ENCODE assay signal across 9 mouse cellular contexts in genomic region chr16:17024469-17025148, GRCm38 (mm10). TPM values are rescaled to one million over a fixed set of nuclear protein-coding genes. Genes with fewer than 3 reads are reported as not detected.
DNase-seq lines count a peak whose midpoint lies in the region; ATAC-seq and TF ChIP-seq lines count a peak whose summit lies in the region.
"Had no signal": no experiment of that assay in that cellular context is flagged by ENCODE, and none has a peak within 500 bp of the region (broad histone marks: within the 10 kb centered on the region; RNA-seq: fewer than 3 reads in every experiment).

No protein-coding gene starts in this region.

- peak; percentile 60; the same call in 1 of the 2 replicates for ATAC-seq in frontal cortex, adult (ENCODE audit: low TSS enrichment)
- ATAC-seq in monocyte, adult 5-6 weeks (replicated peaks; ENCODE audit: insufficient number of reproducible peaks, low FRiP score, low TSS enrichment, poor library complexity, severe bottlenecking), result no peak

- intact Hi-C loops in heart, postnatal 14 days (cut with DNase I), result no loop called here

- peaks cover 95% of the 10 kb centered on the region for H3K36me3 ChIP-seq in C2C12 (ENCODE audit: control insufficient read depth, insufficient read depth)

- no peak for TF ChIP-seq CTCF in C2C12 (IDR thresholded peaks at IDR 0.05; ENCODE audit: control insufficient read depth, insufficient read depth, insufficient read length)

- peaks cover 32% of the 10 kb centered on the region for H3K79me2 ChIP-seq in C2C12 (ENCODE audit: control insufficient read depth, insufficient read depth)

- peaks cover 10% of the 10 kb centered on the region for H3K79me3 ChIP-seq in C2C12 (ENCODE audit: low read depth)

- no peak overlapping the region for H3K4me3 ChIP-seq in C2C12 (ENCODE audit: insufficient read depth, poor library complexity, severe bottlenecking)

- no peak overlapping the region for H3ac ChIP-seq in C2C12 (ENCODE audit: control insufficient read depth, insufficient read length, low read depth)

- no peaks in the 10 kb centered on the region for H3K27me3 ChIP-seq in C2C12 (ENCODE audit: control insufficient read depth, insufficient read depth, insufficient read length)

- no peak for DNase-seq in frontal cortex, postnatal 10 days (ENCODE audit: low spot score in 2 of 2)
- DNase-seq in cerebellum, adult 11 months, result peak; percentile 27
- DNase-seq in heart, postnatal 14 days, result peak; percentile 49 to 71
- no peak for DNase-seq in retina, embryonic 14.5 days (ENCODE audit: low spot score)
- DNase-seq in right cerebral cortex, adult 18-20 months, result no peak
- DNase-seq: kidney, postnatal 4 days had no signal

TF ChIP-seq in C2C12, 6 proteins besides CTCF, POLR2A, EP300 and RAD21:
- TF ChIP-seq CEBPB (IDR thresholded peaks at IDR 0.05; ENCODE audit: low read depth) (peak; percentile 88), USF1 (IDR thresholded peaks at IDR 0.05; ENCODE audit: low read depth) (no peak)

RNA-seq across cellular contexts. Expression of gene Mapk1, which starts 41.4 kb away (rescaled TPM):
- polyA plus RNA-seq in C2C12 (2012; fragmentation: generic; extraction: Trizol), result 77.2 TPM
- 100 to 1,000 TPM; 109 to 114 TPM for total RNA-seq in heart, postnatal 14 days (2021)
- total RNA-seq in monocyte, adult 5-6 weeks (2017), result 110 to 148 TPM (median 121 TPM) in 3 replicates

RNA-seq across cellular contexts. Expression of gene Ypel1, which starts 44.9 kb away (rescaled TPM):
- 0.89 TPM for polyA plus RNA-seq in C2C12 (2012; fragmentation: generic; extraction: Trizol)
- 1 to 10 TPM; 2.9 to 3.3 TPM for total RNA-seq in heart, postnatal 14 days (2021)
- total RNA-seq in monocyte, adult 5-6 weeks (2017), result 1.1 to 10.3 TPM (median 3.9 TPM) in 3 replicates

Comparison
In these comparisons a context has a peak if more than half of its experiments do, and no peak if none do; other contexts are left out.
1. DNase-seq: peak in cerebellum, adult 11 months (single experiment) and heart, postnatal 14 days (2 of 2); none in frontal cortex, postnatal 10 days (0 of 2), retina, embryonic 14.5 days (single experiment) and right cerebral cortex, adult 18-20 months (single experiment).